Mouse (Mus musculus) midbrain, postnatal 0 days (tissue): Measurements from ENCODE around the gene Tenm2. TPM values are rescaled to one million over a fixed set of nuclear protein-coding genes. Genes with fewer than 3 reads are reported as not detected.

Experiments
- ATAC-seq: fragments of 200-750 bp; cut with Nextera tagmentation; 2 replicates; pipeline ENCODE4 v1.8.0; 2017; ENCODE audit warnings: moderate number of reproducible peaks, mild to moderate bottlenecking, moderate TSS enrichment, moderate library complexity; ENCODE audit not compliant: low FRiP score
- DNase-seq: peaks from one replicate; pipeline ENCODE4 v3.0.0-alpha.2; 2015; ENCODE audit warnings: low spot score
- H3K27ac ChIP-seq: fragments of 300-500 bp; sonication (generic); 2 replicates; pipeline ENCODE4 v1.5.1; 2014; ENCODE audit warnings: low read depth, mild to moderate bottlenecking, low read length, mixed read lengths
- H3K27me3 ChIP-seq: fragments of 300-500 bp; sonication (generic); 2 replicates; pipeline ENCODE4 v1.6.1; 2014; ENCODE audit warnings: low read length, control low read depth, mixed read lengths; ENCODE audit not compliant: insufficient read depth
- H3K36me3 ChIP-seq: fragments of 300-500 bp; sonication (generic); 2 replicates; pipeline ENCODE4 v1.6.1; 2014; ENCODE audit warnings: low read length, control low read depth, mixed read lengths; ENCODE audit not compliant: insufficient read depth
- H3K4me1 ChIP-seq: fragments of 300-500 bp; sonication (generic); 2 replicates; pipeline ENCODE4 v1.6.1; 2014; ENCODE audit warnings: mild to moderate bottlenecking, control low read depth, antibody characterized with exemption, low read length, mixed read lengths; ENCODE audit not compliant: insufficient read depth
- H3K4me2 ChIP-seq: fragments of 300-500 bp; sonication (generic); 2 replicates; pipeline ENCODE4 v1.6.1; 2014; ENCODE audit warnings: low read depth, mild to moderate bottlenecking, low read length, mixed read lengths; ENCODE audit not compliant: poor library complexity, severe bottlenecking
- H3K4me3 ChIP-seq: fragments of 300-500 bp; sonication (generic); 2 replicates; pipeline ENCODE4 v1.5.1; 2014; ENCODE audit warnings: low read depth, mild to moderate bottlenecking, low read length, moderate library complexity
- H3K9ac ChIP-seq: fragments of 300-500 bp; sonication (generic); replicated peaks from 2 replicates; pipeline ENCODE4 v1.6.1; 2014; ENCODE audit warnings: mild to moderate bottlenecking, low read length, moderate library complexity, mixed read lengths; ENCODE audit not compliant: poor library complexity, severe bottlenecking
- H3K9me3 ChIP-seq: fragments of 300-500 bp; sonication (generic); 2 replicates; pipeline ENCODE4 v1.6.1; 2016; ENCODE audit warnings: low read length, control low read depth
- CTCF ChIP-seq: IDR thresholded peaks from 2 replicates; pipeline ENCODE4 v1.5.1; 2016; ENCODE audit warnings: antibody characterized with exemption, mild to moderate bottlenecking
- WGBS: fragments of 180-500 bp; shearing (Covaris S2); extraction: QIAGEN DNeasy Blood & Tissue Kit; methylation state at CpG from one replicate; pipeline ENCODE4 v1.1.7; 2014; 5-methylcytosine and 5-hydroxymethylcytosine counted together
- polyA plus RNA-seq: library from polyadenylated mRNA; unstranded; fragments of >200 nt; fragmentation: Nextera tagmentation; extraction: Ambion mirVana; gene quantifications from 2 replicates; pipeline ENCODE4 v1.2.1, GENCODE M21; 2015
- total RNA-seq: library from RNA; depleted of rRNA; stranded (reverse); fragments of >200 nt; gene quantifications from 2 replicates; pipeline ENCODE4 v1.2.3, GENCODE M21; 2014

Gene Tenm2
- total and polyA plus RNA-seq, 2 experiments from 2014 or later: 62.6 to 138 TPM

DNA sequence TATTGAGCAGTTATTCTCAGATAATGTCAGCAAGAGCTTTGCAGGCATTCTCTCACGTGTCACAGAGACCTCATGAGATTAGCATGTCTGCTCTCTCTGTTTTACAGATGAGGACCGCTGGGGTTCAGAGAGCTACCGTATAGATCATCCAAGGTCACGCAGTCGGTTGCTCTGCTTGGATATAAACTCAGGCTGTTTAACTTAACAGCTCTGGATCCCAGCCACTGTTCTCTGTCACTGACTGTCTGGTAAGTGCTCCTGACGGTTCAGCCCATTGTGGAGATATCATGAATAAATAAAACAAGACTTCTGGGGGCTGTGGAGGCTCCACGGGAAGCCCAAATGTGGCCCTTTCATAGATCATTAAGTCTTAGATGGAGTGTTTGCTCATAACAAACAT, 754.2 kb downstream of the Tenm2 start:
- Histone ChIP-seq H3K4me2 (no peak overlapping the region), H3K4me3 (no peak overlapping the region), H3K27ac (no peak overlapping the region), H3K4me1 (peaks cover 24% of the 10 kb centered on the region), H3K9me3 (no peaks in the 10 kb centered on the region), H3K9ac (no peak overlapping the region), H3K36me3 (no peaks in the 10 kb centered on the region), H3K27me3 (no peaks in the 10 kb centered on the region)
- TF ChIP-seq CTCF: no peak
- WGBS: 44% methylated on average over 7 of the region's 7 CpGs
- no peak for DNase-seq
- ATAC-seq: no peak

DNA sequence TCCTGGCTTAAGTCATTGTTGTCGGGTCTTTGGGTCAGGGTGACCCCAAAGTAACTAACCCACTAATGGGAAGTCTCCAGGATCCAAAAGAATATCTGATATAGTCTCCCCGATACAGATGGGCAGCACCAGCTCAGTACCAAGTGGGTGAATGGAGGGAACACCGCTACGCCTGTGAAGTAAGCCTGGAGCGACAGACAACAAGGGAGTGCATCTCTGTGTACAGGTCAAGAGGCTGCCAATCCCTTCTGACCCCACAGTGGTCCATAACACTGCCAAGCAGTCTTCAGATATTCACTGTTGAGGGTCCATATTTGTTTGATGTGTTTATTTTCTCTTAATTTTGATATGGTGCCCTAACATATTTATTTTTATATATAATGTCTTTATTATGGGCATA, 754.7 kb downstream of the Tenm2 start:
- WGBS: 89% methylated on average over 5 of the region's 5 CpGs
- Histone ChIP-seq H3K9ac (no peak overlapping the region), H3K4me1 (peaks cover 23% of the 10 kb centered on the region), H3K27ac (no peak overlapping the region), H3K36me3 (no peaks in the 10 kb centered on the region), H3K4me3 (no peak overlapping the region), H3K4me2 (no peak overlapping the region), H3K9me3 (no peaks in the 10 kb centered on the region), H3K27me3 (no peaks in the 10 kb centered on the region)
- no peak for TF ChIP-seq CTCF
- DNase-seq: no peak
- ATAC-seq: no peak

DNA sequence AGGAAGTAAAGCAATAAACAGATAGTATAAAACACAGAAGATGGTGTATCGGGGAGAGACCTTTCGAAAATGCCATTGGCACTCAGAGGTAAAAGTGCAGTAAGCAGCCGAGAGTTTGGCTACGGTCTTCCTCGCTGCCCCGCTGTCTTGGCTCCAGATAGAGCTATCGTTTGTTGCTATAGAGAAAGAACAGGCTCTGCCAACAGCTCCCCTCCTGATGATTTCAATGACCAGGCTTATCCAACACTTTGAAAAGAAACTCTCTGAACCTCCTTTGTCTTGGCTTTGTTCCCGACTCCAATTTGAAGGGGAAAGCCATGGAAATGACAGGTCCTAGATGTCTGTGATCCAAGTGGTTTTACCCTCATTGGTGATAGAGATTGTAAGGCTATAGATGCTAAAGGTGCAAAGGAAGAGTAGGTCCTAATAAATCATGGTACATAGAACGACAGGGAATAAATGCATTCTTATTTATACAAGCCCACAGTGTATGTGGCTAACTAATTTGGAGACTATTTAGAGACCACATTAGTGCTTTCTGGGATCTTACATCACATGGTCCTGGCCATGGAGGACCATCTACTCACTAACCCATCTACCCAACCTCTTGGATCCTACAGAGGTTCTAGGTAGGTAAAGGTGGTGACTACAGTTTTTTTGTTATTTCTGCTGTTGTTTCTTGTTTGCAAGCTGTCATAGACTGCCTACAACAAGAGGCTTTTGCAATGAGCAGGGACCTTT, 765.8 kb downstream of the Tenm2 start:
- Histone ChIP-seq H3K4me2 (no peak overlapping the region), H3K4me1 (peaks cover 11% of the 10 kb centered on the region; the same call in 1 of the 2 replicates), H3K9me3 (no peaks in the 10 kb centered on the region), H3K36me3 (no peaks in the 10 kb centered on the region), H3K9ac (no peak overlapping the region), H3K4me3 (no peak overlapping the region), H3K27ac (no peak overlapping the region), H3K27me3 (no peaks in the 10 kb centered on the region)
- no peak for TF ChIP-seq CTCF
- ATAC-seq (no peak), DNase-seq (peak; percentile 81)
- 31% methylated on average over 9 of the region's 9 CpGs for WGBS

DNA sequence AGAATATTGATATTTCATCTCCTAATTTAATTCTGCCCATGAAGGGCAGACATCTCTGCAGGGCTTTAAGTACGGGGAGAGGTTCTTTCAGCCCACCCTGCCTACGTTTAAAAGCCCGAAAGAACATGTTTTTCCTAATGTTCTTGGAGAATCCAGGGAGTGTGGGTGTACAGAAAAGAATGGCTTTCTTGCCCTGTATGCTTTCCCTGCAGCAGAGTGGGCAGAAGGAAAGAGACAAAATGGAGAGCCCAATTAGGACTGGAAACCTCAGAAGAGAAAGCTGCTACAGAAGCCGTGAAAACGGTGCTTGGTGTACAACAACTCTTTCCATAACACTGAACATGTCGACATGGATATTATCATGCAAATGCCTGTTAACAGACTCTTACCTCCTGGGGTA, 777.3 kb downstream of the Tenm2 start:
- ATAC-seq (no peak), DNase-seq (no peak)
- no peak overlapping the region for H3K4me3 ChIP-seq
- H3K27ac ChIP-seq: no peak overlapping the region
- no peak for TF ChIP-seq CTCF
- no peaks in the 10 kb centered on the region for H3K9me3 ChIP-seq
- no peak overlapping the region for H3K4me2 ChIP-seq
- no peaks in the 10 kb centered on the region; the same call in 1 of the 2 replicates for H3K4me1 ChIP-seq
- 38% methylated on average over 6 of the region's 6 CpGs for WGBS
- H3K27me3 ChIP-seq: no peaks in the 10 kb centered on the region
- no peaks in the 10 kb centered on the region for H3K36me3 ChIP-seq
- no peak overlapping the region for H3K9ac ChIP-seq

DNA sequence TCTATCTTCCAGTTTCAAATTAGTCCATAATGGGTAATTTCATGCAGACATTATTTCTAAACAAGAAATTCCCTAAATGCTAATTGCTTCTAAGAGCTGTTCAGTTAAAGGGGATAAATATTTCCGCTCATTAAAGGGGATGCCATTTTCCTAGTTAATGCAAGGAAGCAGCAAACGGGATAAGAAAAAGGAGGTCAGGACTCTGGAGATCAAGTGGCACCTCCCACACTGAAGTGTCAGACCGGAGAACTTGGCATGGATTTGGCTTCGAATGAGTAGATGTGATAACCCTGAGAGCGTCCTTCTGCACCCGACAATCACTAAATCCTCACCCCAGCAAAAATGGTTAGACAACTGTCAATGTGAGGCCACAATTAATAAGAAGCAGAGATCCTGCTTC, 781.7 kb downstream of the Tenm2 start:
- H3K4me2 ChIP-seq: no peak overlapping the region
- DNase-seq: no peak
- no peak for ATAC-seq
- no peak overlapping the region for H3K27ac ChIP-seq
- TF ChIP-seq CTCF: no peak
- no peaks in the 10 kb centered on the region; the same call in 1 of the 2 replicates for H3K4me1 ChIP-seq
- H3K4me3 ChIP-seq: no peak overlapping the region
- WGBS: 62% methylated on average over 6 of the region's 6 CpGs
- H3K36me3 ChIP-seq: no peaks in the 10 kb centered on the region
- no peaks in the 10 kb centered on the region for H3K9me3 ChIP-seq
- no peak overlapping the region for H3K9ac ChIP-seq
- H3K27me3 ChIP-seq: no peaks in the 10 kb centered on the region

DNA sequence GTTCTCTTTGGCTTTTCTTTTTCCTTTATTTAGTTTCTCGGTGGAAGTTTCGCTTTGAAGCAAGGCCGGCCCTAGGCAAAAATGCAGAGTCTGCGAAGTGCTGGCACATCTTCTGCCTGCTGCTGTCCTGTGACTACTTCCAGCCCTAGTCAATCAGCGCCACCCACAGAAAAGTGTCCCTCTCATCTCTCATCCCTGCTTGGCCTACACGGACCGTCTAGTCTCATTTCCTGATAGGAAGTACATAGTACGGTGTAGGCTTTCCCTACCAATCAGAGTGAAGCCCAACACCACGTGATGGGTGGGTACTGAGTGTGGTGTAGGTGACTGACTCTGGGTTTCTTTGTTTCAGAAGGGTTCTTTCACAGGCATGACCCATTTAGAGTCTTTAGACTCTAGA, 783.3 kb downstream of the Tenm2 start:
- Histone ChIP-seq H3K4me2 (no peak overlapping the region), H3K4me1 (no peaks in the 10 kb centered on the region; the same call in 1 of the 2 replicates), H3K9ac (no peak overlapping the region), H3K36me3 (no peaks in the 10 kb centered on the region), H3K27me3 (no peaks in the 10 kb centered on the region), H3K4me3 (no peak overlapping the region), H3K27ac (no peak overlapping the region), H3K9me3 (no peaks in the 10 kb centered on the region)
- ATAC-seq (no peak), DNase-seq (no peak)
- TF ChIP-seq CTCF: no peak
- 55% methylated on average over 9 of the region's 9 CpGs for WGBS
